Mouse (Mus musculus) liver, embryonic 11.5 days (tissue): ENCODE measurements at regions not wholly inside any gene's neighbourhood (a gene's known extent, or its start where the extent isn't known, plus 50 kb on each side); places are given as distances from the start of the nearest gene placed in this dataset.

Experiments used
- ATAC-seq: fragments of 200-750 bp; cut with Nextera tagmentation; replicated peaks from 2 replicates; pipeline ENCODE4 v1.8.0; 2017; ENCODE audit warnings: moderate number of reproducible peaks, mild to moderate bottlenecking, moderate TSS enrichment, moderate library complexity; ENCODE audit not compliant: low FRiP score
- DNase-seq: peaks from one replicate; pipeline ENCODE4 v3.0.0-alpha.2; 2017; ENCODE audit warnings: low spot score
- H3K27ac ChIP-seq: fragments of 300-500 bp; sonication (generic); 2 replicates; pipeline ENCODE4 v1.5.1; 2014; ENCODE audit warnings: mild to moderate bottlenecking, low read depth, low read length, control low read depth
- H3K27me3 ChIP-seq: fragments of 300-500 bp; sonication (generic); replicated peaks from 2 replicates; pipeline ENCODE4 v1.6.1; 2014; ENCODE audit warnings: low read length, mixed read lengths; ENCODE audit not compliant: control insufficient read depth, insufficient read depth
- H3K36me3 ChIP-seq: fragments of 300-500 bp; sonication (generic); 2 replicates; pipeline ENCODE4 v1.6.1; 2014; ENCODE audit warnings: mild to moderate bottlenecking, low read length, moderate library complexity, mixed read lengths; ENCODE audit not compliant: control insufficient read depth, insufficient read depth
- H3K4me1 ChIP-seq: fragments of 300-500 bp; sonication (generic); replicated peaks from 2 replicates; pipeline ENCODE4 v1.6.1; 2014; ENCODE audit warnings: low read length, mixed read lengths; ENCODE audit not compliant: control insufficient read depth, insufficient read depth
- H3K4me2 ChIP-seq: fragments of 300-500 bp; sonication (generic); 2 replicates; pipeline ENCODE4 v1.6.1; 2014; ENCODE audit warnings: mild to moderate bottlenecking, control low read depth, moderate library complexity
- H3K4me3 ChIP-seq: fragments of 300-500 bp; sonication (generic); 2 replicates; pipeline ENCODE4 v1.5.1; 2014; ENCODE audit warnings: low read depth, low read length, control low read depth
- H3K9ac ChIP-seq: fragments of 300-500 bp; sonication (generic); 2 replicates; pipeline ENCODE4 v1.6.1; 2014; ENCODE audit warnings: low read depth, low read length, control low read depth
- H3K9me3 ChIP-seq: fragments of 300-500 bp; sonication (generic); 2 replicates; pipeline ENCODE4 v1.6.1; 2016; ENCODE audit warnings: low read length, inconsistent platforms, mixed read lengths; ENCODE audit not compliant: control insufficient read depth
- WGBS: fragments of 180-500 bp; shearing (Covaris S2); extraction: QIAGEN DNeasy Blood & Tissue Kit; methylation state at CpG from one replicate; pipeline ENCODE4 v1.1.7; 2014; 5-methylcytosine and 5-hydroxymethylcytosine counted together

DNA sequence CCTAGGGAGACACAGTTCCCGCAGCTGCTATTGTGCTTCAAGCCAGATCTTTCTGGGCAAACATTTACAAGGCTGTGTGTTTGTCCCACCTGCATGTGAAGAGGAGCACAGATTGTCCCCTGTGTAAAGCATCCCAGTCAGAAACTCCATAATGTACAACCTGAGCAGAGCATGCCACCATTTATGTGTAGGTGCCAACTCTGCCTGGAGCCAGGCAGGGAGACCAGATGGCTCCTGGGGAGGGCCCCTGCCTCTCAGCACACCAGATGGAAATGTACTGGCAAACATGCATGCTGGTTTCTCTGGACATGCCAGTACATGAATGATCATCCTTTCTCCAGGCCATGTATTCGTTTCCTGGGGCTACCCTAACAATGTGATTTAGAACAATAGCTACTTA lies 98.6 kb upstream of the Foxp3 start:
- no peaks in the 10 kb centered on the region for H3K4me1 ChIP-seq
- H3K9ac ChIP-seq, result no peak overlapping the region
- H3K9me3 ChIP-seq, result no peaks in the 10 kb centered on the region
- H3K27me3 ChIP-seq, result no peaks in the 10 kb centered on the region; the same call in 1 of the 2 replicates
- DNase-seq, result no peak
- H3K4me3 ChIP-seq, result no peak overlapping the region
- H3K36me3 ChIP-seq, result no peaks in the 10 kb centered on the region
- no peak for ATAC-seq
- no peak overlapping the region for H3K4me2 ChIP-seq
- WGBS, result 79% methylated on average over 2 of the region's 2 CpGs
- no peak overlapping the region for H3K27ac ChIP-seq

DNA sequence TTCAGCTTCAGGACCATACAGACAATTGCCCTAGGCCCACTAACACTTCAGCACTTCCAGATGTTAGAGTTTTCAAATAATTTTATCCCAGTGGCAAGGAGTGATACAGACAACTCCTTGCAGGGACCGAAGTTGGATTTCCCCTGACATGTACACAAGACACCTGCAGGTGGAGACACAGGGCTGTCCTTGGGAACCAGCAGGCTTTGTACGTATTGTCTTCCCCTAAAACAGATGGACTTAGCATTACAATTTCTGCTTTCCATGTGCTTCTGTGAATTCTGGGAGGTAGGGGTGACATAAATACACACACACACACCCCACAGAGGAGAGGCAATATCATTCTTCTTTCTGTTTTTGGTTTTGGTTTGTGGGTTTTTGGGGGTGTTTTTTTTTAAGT lies 98.2 kb upstream of the Usp27x start:
- no peaks in the 10 kb centered on the region for H3K4me1 ChIP-seq
- no peak overlapping the region for H3K9ac ChIP-seq
- ATAC-seq (no peak), DNase-seq (no peak)
- H3K4me2 ChIP-seq, result no peak overlapping the region
- no peaks in the 10 kb centered on the region for H3K36me3 ChIP-seq
- no peaks in the 10 kb centered on the region for H3K9me3 ChIP-seq
- no peaks in the 10 kb centered on the region; the same call in 1 of the 2 replicates for H3K27me3 ChIP-seq
- no peak overlapping the region for H3K4me3 ChIP-seq
- H3K27ac ChIP-seq, result no peak overlapping the region
- WGBS, result 39% methylated on average over 2 of the region's 2 CpGs

DNA sequence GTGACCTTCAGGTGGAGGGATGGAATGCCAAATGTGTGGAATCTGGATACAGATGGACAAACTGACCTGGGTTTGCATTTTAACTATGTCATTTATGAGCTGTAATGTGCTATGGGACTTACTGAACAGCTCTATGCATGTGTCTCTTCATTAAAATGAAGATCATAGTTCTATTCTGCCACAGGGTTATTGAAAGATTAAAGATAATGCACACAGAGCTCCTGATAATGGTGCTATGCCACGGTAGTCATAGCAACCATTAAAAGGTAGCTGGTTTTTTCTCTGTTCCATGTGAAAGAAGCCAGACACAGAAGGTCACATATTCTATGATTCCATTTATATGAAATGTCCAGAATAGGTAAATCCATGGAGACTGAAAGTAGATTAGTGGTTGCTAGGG lies 94.2 kb upstream of the Usp27x start:
- H3K36me3 ChIP-seq, result no peaks in the 10 kb centered on the region
- no peak for DNase-seq
- H3K4me3 ChIP-seq, result no peak overlapping the region
- H3K4me1 ChIP-seq, result no peaks in the 10 kb centered on the region
- no peaks in the 10 kb centered on the region; the same call in 1 of the 2 replicates for H3K27me3 ChIP-seq
- 82% methylated on average over 1 of the region's 1 CpGs for WGBS
- no peak overlapping the region for H3K27ac ChIP-seq
- no peaks in the 10 kb centered on the region for H3K9me3 ChIP-seq
- no peak overlapping the region for H3K4me2 ChIP-seq
- no peak overlapping the region for H3K9ac ChIP-seq
- no peak for ATAC-seq

DNA sequence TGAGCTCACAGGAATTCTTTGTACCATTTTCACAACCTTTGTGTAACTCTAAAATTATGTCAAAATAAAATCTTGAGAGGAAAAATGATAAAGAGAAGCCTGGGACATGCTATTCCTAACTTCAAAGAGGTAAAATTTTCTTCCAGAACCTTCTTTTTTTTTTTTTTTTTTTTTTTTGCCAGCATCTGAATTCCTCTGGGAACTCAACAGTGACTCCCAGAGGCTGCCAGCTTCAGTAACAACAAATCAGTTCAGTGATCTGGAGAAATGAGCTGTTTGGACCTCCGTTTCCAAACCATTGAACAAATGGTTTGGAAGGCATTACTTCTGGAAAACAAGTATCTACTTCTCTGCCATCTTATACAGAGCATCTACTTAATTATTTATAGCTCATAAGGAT lies 92.4 kb upstream of the Usp27x start:
- no peaks in the 10 kb centered on the region for H3K36me3 ChIP-seq
- ATAC-seq (no peak), DNase-seq (no peak)
- no peak overlapping the region for H3K9ac ChIP-seq
- H3K4me1 ChIP-seq, result no peaks in the 10 kb centered on the region
- no peaks in the 10 kb centered on the region for H3K27me3 ChIP-seq
- WGBS, result 48% methylated on average over 1 of the region's 1 CpGs
- H3K9me3 ChIP-seq, result no peaks in the 10 kb centered on the region
- no peak overlapping the region for H3K27ac ChIP-seq
- H3K4me2 ChIP-seq, result no peak overlapping the region
- H3K4me3 ChIP-seq, result no peak overlapping the region

- WGBS, result 82% methylated on average over 4 of the region's 4 CpGs
- no peak overlapping the region for H3K27ac ChIP-seq
- DNase-seq (no peak), ATAC-seq (no peak)
- no peak overlapping the region for H3K4me2 ChIP-seq
- no peak overlapping the region for H3K9ac ChIP-seq
- H3K9me3 ChIP-seq, result no peaks in the 10 kb centered on the region
- H3K4me1 ChIP-seq, result no peaks in the 10 kb centered on the region
- no peaks in the 10 kb centered on the region for H3K36me3 ChIP-seq
- no peaks in the 10 kb centered on the region for H3K27me3 ChIP-seq
- H3K4me3 ChIP-seq, result no peak overlapping the region
Observed at GRCm38 (mm10) chrX:7456851-7457250, 81.2 kb upstream of the Usp27x start.

DNA sequence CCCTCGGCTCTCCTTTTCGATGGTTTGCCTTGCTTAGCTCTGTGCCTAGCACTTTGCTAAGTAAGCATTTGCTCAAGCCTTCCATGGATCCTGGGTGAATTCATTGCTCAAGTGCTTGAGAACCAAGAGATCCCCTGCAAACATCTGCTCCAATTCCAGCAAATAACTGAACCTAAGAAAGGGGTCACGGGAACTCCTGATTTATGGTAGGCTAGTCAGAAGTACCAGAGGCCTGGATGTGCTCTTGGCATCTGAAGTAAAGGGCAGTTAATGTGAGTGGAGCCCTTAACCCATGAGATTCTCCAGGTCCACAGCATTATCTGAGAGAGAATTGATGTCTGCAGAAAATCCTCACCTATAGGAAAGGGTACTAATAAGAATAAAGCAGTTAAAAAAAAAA lies 69.4 kb upstream of the Usp27x start:
- DNase-seq, result no peak
- Histone ChIP-seq H3K9me3 (no peaks in the 10 kb centered on the region), H3K27ac (no peak overlapping the region), H3K4me3 (no peak overlapping the region), H3K9ac (no peak overlapping the region), H3K36me3 (no peaks in the 10 kb centered on the region), H3K4me1 (no peaks in the 10 kb centered on the region), H3K4me2 (no peak overlapping the region), H3K27me3 (no peaks in the 10 kb centered on the region)
- 67% methylated on average over 3 of the region's 3 CpGs for WGBS
- ATAC-seq, result no peak

- H3K9ac ChIP-seq, result no peak overlapping the region
- WGBS, result 45% methylated on average over 6 of the region's 6 CpGs
- no peak overlapping the region for H3K4me2 ChIP-seq
- no peaks in the 10 kb centered on the region for H3K4me1 ChIP-seq
- no peak for DNase-seq
- H3K27me3 ChIP-seq, result no peaks in the 10 kb centered on the region
- H3K36me3 ChIP-seq, result no peaks in the 10 kb centered on the region
- ATAC-seq, result no peak
- peak overlapping the region; percentile 48; the same call in 1 of the 2 replicates for H3K27ac ChIP-seq
- no peak overlapping the region for H3K4me3 ChIP-seq
- H3K9me3 ChIP-seq, result no peaks in the 10 kb centered on the region
Observed at GRCm38 (mm10) chrX:7444583-7444982, 69.0 kb upstream of the Usp27x start.

GRCm38 (mm10) chrX:7443996-7444421 lies 68.4 kb upstream of the Usp27x start:
- ATAC-seq (no peak), DNase-seq (no peak)
- H3K36me3 ChIP-seq, result no peaks in the 10 kb centered on the region
- no peak overlapping the region; the same call in 1 of the 2 replicates for H3K27ac ChIP-seq
- no peaks in the 10 kb centered on the region for H3K9me3 ChIP-seq
- no peak overlapping the region for H3K9ac ChIP-seq
- no peaks in the 10 kb centered on the region for H3K4me1 ChIP-seq
- no peak overlapping the region for H3K4me2 ChIP-seq
- H3K4me3 ChIP-seq, result no peak overlapping the region
- no peaks in the 10 kb centered on the region for H3K27me3 ChIP-seq
- WGBS, result 30% methylated on average over 6 of the region's 6 CpGs

- no peaks in the 10 kb centered on the region for H3K36me3 ChIP-seq
- no peak overlapping the region for H3K27ac ChIP-seq
- H3K9ac ChIP-seq, result no peak overlapping the region
- no peak overlapping the region for H3K4me2 ChIP-seq
- WGBS, result 86% methylated on average over 2 of the region's 2 CpGs
- no peaks in the 10 kb centered on the region for H3K9me3 ChIP-seq
- ATAC-seq (no peak), DNase-seq (no peak)
- H3K27me3 ChIP-seq, result no peaks in the 10 kb centered on the region
- no peaks in the 10 kb centered on the region for H3K4me1 ChIP-seq
- no peak overlapping the region for H3K4me3 ChIP-seq
Observed at GRCm38 (mm10) chrX:7435375-7436042, 59.9 kb upstream of the Usp27x start.
